Mouse (Mus musculus) neutrophil, adult 5-6 weeks (primary cell): ENCODE measurements around the gene Csf3. TPM values are rescaled to one million over a fixed set of nuclear protein-coding genes. Genes with fewer than 3 reads are reported as not detected.
"Not testable (repeated sequence)": the region's sequence is repeated elsewhere in the genome, so short reads cannot be mapped to it uniquely, and the experiment has no call there.

ENCODE experiments used
- ATAC-seq: fragments of 151-379, 151-347 bp; 2 replicates; pipeline ENCODE4 v1.8.0; 2017; ENCODE audit warnings: mild to moderate bottlenecking, moderate TSS enrichment; ENCODE audit not compliant: insufficient number of reproducible peaks, poor library complexity, low FRiP score, severe bottlenecking; ENCODE audit errors: extremely low read depth
- total RNA-seq: library from RNA; stranded (forward); fragments of 200-1000 nt; gene quantifications from 2 replicates; pipeline ENCODE4 v1.2.3, GENCODE M21; 2017

Csf3 gene
- not detected in 2 replicates for total RNA-seq

DNA sequence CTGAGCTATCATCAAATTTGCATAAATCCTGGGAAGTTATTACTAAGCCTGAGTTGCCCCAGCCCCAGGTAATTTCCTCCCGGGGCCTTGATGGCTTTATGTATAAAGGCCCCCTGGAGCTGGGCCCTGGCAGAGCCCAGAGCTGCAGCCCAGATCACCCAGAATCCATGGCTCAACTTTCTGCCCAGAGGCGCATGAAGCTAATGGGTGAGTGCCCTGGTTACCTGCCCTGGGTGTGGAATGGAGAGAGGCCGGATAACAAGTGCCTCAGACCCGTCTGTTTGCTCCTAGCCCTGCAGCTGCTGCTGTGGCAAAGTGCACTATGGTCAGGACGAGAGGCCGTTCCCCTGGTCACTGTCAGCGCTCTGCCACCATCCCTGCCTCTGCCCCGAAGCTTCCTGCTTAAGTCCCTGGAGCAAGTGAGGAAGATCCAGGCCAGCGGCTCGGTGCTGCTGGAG, at the start of gene Csf3:
Gene Csf3 (plus strand): TSS at position 51 of the 458 bp plus-strand sequence.
- ATAC-seq, result no peak

DNA sequence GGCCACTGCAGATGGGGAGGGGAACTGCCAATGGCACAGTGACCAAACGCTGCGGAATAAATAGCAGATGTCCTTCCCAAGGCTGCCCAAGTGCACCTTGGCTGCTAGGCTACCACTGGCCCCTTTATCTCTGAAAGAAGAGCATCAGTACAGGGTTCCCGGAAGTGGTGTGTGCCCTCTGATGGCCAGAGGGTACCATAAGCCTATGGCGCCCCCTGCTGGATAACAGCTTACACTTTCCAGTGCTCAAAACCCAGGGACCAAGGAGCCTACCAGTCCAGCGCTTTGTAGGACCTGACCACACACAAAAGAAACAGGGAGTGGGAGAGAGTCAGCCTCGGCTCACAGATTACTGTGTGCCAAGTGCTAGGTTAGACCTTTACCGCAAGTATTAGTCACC, 46.0 kb upstream of the Csf3 start:
- peak; percentile 75; the same call in 1 of the 2 replicates for ATAC-seq

GRCm38 (mm10) chr11:98660517-98660916, 40.5 kb upstream of the Csf3 start:
- peak; percentile 92 for ATAC-seq

- ATAC-seq, result no peak
Observed at GRCm38 (mm10) chr11:98664091-98664490, 37.0 kb upstream of the Csf3 start, which contains the start of gene Gsdma. Gene Gsdma, plus strand, starts transcription at chr11:98664351.

DNA sequence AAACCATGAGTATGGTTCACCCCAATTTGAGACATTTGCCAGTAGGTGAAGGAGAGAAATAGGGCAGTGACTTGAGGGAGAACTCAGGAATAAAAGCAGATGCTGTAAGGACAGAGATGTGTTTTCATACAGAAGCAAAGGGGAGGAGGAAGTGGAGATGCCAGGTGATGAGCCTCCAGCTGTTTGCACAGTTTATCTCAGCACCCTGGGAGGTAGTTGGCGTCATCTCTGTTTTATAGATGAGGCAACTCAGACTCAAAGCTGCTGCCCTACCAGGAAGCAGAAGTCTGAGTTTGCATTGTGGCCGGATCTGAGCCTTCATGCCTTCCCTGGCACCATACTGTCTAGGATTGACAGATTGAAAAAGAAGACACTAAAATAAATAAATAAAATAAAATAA, 32.1 kb upstream of the Csf3 start:
- no peak for ATAC-seq

DNA sequence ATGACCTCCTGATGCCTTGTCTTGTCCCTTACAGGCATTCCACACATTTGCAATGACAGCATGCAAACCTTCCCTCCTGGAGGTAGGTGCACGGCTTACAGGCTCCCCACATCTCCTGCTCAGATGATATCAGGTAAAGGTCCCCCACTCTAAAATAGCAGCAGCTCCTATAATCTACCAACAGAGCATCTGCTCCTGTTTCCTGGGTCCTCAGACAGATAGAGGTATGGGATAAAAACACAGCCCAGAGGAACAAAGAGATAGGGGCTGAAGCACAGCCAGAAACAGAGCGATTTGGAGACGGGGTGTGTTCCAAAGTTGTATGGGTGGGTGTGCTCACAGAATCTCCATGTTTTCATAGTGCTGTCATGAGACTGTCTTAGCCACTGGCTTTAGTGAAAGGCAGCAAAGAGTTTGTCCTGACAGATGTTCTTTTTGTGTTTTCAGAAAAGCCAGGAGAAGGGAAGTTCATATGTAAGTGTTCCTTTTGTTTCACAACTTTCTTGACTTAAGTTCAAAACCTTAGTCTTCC, 29.7 kb upstream of the Csf3 start:
- no peak for ATAC-seq

DNA sequence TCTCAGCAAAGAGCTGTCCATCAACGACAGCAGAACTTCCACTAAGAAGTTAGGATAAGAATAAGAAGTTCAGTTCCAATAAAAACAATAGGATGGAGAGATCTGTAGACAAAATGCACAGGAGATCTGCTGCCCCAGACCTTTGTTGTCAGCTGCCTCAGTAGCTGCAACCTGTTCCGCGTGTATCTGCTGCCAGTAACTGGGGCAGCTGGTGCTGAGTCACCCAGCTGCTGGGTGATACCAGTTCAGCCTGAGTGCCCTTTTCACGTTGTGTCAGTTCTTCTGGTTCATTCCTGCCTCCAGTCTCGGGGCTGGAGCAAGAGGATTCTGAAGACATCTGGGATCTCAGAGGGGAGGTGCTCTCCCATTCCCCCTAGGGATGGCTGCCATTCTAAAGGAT, 29.2 kb upstream of the Csf3 start:
- ATAC-seq, result no peak

DNA sequence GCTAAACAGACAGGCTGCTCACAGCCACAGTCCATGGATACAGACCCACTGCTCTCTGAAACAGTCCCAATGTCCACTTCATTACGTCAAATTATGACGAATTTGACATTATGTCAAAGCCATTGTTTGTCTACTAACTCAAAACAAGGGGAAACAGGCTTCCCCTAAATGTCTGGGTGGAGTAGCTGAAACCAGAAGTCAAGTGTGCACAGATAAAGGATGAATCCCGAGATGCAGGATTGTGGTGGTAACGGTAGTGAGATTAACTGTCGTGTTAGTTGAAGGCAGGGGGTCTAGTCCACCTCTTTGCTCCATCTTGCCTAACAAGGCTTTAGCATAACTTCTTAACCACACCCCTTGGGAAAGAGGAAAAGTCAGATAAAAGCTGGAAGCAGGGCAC, 28.6 kb upstream of the Csf3 start:
- ATAC-seq, result no peak

- ATAC-seq, result peak; percentile 86
Observed at GRCm38 (mm10) chr11:98673136-98673535, 27.9 kb upstream of the Csf3 start.

DNA sequence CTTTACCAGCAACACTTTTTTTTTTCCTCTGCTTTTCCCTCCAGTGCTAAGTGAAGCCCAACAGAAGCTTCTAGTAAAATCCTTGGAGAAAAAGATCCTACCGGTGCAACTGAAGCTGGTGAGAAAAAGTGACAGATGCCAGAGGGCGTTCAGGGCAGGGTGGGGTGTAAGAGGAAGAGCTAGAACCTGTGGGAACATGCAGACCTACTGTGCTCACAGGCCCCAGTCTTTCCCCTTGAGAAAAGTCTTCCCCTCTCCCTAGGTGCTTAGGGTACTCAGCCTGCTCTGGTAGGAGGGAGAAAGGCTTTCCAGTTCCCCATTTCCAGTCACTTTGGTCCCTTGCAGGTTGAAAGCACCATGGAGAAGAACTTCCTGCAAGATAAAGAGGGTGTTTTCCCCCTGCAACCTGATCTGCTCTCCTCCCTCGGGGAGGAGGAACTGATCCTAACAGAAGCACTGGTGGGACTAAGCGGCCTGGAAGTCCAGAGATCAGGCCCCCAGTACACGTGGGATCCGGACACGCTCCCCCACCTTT, 25.2 kb upstream of the Csf3 start:
- no peak for ATAC-seq

- ATAC-seq, result no peak
Observed at GRCm38 (mm10) chr11:98680023-98680422, 21.0 kb upstream of the Csf3 start.

- not testable (repeated sequence) for ATAC-seq
Observed at GRCm38 (mm10) chr11:98680595-98680994, 20.5 kb upstream of the Csf3 start.

- ATAC-seq, result no peak
Observed at GRCm38 (mm10) chr11:98681186-98681585, 19.9 kb upstream of the Csf3 start.

- ATAC-seq, result peak; percentile 91
Observed at GRCm38 (mm10) chr11:98681786-98682745, 19.0 kb upstream of the Csf3 start, which contains the start of gene Psmd3. Gene Psmd3, plus strand, starts transcription at chr11:98682554.

DNA sequence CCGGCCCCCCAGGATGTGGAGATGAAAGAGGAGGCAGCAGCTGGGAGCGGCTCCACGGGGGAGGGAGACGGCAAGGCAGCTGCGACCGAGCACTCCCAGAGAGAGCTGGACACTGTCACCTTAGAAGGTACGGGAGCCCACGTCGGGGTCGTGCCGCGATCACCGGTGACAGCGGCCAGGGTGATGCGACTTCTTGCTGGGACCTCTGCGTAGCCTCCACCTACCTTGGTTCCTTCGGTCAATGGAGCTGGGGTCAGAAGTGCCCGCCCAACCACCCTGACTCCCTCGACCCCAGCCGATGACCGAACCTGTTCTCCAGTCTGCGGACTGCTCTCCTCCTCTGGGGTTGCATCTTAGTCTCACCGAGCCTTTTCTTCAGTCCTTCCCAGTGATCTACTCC, 18.3 kb upstream of the Csf3 start:
- no peak for ATAC-seq

- ATAC-seq, result no peak
Observed at GRCm38 (mm10) chr11:98685642-98686041, 15.4 kb upstream of the Csf3 start.

DNA sequence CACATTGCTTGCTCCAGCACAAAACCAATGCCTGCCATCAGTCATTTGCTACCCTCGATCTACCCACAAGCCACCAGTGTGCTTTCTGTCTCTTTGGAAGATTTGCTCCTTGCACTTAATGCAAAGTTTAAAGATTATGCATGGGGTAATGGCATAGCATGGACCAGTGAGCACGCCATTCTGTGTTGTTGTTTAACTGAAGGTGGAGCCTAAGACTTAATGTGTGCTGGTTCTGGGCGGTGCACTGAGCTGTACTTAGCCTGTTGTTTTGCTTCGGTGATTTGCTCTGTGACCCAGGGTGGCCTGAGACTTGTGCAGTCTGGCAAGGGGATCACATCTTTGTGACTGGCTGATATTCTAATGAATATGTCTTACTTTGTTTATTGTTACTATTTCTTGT, 14.1 kb upstream of the Csf3 start:
- no peak for ATAC-seq

DNA sequence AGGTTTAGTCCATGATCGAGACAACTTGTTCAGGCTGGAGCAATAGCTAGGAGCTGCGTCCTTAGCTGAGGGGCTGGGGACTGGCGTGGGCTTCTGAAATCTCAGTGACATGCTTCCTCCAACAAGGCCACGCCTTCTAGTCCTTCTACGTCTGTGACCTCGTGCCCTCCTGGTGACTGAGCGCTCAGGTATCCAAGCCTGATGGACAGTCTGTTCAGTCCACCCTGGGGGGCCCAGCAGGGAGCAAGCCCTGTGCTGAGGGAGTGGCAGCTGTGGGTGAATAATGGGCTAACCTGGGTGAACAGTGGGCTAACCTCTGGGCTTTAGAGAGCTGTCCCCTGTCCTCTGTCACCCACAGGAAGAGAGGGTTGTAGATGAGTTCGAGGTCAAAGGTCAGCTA, 13.1 kb upstream of the Csf3 start:
- ATAC-seq, result no peak

DNA sequence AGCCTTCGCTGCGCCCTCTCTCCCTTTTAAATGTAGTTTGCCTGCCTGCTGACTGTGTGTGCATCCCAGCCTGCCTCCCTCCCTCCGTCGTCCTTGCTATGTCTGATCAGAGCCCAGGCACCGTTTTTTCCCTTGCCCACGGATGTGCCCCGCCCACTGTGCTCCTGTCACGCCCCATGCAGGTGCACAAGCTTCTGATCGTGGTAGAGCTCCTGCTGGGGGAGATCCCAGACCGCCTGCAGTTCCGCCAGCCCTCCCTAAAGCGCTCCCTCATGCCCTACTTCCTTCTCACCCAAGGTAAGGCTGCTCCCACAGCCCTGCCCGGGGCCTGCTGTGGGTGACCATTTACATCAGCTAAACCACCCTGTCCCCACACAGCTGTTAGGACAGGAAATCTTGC, 7.9 kb upstream of the Csf3 start:
- no peak for ATAC-seq

GRCm38 (mm10) chr11:98693746-98694145, 7.3 kb upstream of the Csf3 start:
- ATAC-seq, result no peak
